Mouse (Mus musculus): ENCODE results near the gene Lat.

GRCm38 (mm10) chr7:126353994-126354365, 15.4 kb downstream of the Lat start:
- TF ChIP-seq CTCF (conservative IDR thresholded peaks at IDR 0.05; ENCODE audit: low read length): no peak
- TF ChIP-seq POU5F1 (IDR thresholded peaks at IDR 0.05; ENCODE audit: borderline replicate concordance, low read length): no peak

All from E14TG2a.4 (cell line).